Mouse (Mus musculus): ENCODE data around the gene Tbk1.

Gene Tbk1

GRCm38 (mm10) chr10:121587371-121587840 is 819 bp upstream of the Tbk1 start:
- DNase-seq (ENCODE audit: low spot score) = no peak

- no peak for DNase-seq (ENCODE audit: low spot score)
Measured at GRCm38 (mm10) chr10:121585791-121586642, 570 bp downstream of the Tbk1 start.

DNA sequence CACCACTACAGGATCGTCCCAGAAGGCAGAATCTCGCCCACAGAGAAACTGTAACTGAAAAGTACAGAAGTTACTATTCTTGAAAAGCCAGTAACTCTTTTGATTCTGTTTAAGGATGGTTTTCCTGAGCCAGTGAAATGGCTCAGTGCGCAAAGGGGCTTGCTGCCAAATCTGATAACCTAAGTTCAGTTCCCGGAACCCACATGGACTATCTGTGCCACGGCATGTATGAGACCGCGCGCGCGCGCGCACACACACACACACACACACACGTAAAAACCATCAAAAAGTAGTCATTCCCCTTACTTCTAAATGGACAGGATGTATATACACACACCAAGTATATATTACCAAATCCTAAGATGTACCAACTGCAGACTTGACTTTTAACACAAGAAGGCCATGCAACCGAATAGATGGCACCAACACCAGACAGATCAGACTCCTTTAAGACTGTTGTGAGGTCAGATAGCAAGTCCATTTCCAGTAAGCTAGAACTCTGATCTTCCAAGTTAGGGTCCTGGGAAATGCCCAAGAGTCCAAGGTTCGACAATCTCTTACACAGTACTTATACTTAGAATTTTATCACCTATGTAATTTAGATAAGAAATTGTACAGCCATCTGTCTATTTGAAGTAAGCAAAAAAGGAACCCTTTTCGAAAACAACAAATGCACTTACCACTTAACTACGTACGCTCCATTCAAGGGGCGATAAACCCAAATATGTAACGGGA is 1.4 kb downstream of the Tbk1 start:
- DNase-seq (ENCODE audit: low spot score) = no peak

DNA sequence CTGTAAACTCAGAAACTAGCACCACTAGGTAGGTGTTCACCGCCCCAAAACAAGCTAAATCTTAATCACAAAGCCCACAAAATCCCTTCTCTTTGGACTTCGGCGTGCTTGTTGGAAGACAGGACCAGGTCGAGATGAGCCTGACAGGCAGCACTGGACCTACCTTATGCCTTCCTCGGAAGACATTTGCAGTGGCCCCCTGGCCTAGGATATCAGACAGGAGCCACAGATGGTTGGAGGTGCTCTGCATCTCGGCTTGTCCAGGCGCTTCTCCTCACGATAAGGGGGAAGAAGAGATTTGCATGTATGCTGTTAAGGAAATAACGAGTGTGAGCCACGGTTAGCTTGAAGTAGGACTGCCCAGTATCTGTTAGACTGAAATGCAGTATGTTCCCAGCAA is 2.6 kb downstream of the Tbk1 start:
- no peak for DNase-seq (ENCODE audit: low spot score)

DNA sequence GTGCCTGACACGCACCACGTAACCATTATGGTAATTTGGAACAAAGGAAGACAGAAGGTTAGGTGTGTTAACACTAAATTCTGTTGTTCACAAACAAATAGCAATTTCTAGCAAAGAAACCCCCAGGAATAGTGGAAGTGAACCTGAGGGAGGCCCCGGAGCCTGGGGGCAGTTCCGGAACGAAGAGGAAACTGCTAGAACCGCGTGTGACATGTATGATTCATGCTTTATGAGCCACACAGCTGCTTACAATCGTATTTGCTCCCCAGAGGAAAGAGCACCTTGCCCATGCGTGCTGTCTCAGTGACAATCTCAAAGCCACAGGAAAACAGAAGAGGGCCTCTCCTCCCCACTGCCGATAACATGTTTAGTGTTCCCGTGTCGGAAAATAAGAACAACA is 3.6 kb downstream of the Tbk1 start:
- DNase-seq (ENCODE audit: low spot score) = no peak

- DNase-seq (ENCODE audit: low spot score) = no peak
Measured at GRCm38 (mm10) chr10:121582287-121582686, 4.3 kb downstream of the Tbk1 start.

- DNase-seq (ENCODE audit: low spot score) = no peak
Measured at GRCm38 (mm10) chr10:121581405-121581804, 5.2 kb downstream of the Tbk1 start.

DNA sequence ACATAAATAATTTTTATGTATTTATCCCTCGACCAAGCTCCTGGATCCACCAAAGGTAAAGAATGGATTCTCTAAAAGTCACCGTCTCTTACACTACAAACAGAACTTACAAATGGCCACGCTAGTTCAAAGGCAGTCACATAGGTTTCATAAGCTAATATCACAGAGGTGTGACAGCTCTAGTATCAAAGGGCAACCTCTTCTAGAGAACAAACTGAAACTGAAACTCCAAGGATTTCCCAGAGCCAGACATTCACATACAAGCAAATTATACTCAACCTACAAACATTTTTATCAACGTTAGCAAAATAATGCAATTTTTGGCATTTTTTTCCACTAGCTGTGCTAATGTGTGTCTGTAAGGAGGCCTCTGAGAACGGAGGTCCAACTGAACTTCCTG is 6.2 kb downstream of the Tbk1 start:
- DNase-seq (ENCODE audit: low spot score) = no peak

DNA sequence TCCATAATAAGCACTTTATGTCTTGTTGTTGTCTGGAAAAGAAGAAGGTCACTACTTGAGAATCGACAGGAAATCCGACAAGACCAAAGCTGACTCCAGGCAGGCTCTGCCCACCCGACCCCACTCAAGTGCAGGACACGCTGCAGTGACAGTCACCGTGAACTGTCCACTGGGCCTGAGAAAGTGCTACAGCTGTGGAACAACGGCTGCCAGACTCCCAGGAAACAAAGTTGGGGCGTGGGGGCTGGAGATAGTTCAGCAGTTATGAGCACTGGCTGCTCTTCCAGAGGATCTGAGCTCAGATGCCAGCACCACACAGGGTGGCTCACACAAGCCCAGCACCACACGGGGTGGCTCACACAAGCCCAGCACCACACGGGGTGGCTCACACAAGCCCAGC is 10.2 kb downstream of the Tbk1 start:
- no peak for DNase-seq (ENCODE audit: low spot score)

- DNase-seq (ENCODE audit: low spot score) = no peak
Measured at GRCm38 (mm10) chr10:121571511-121572147, 15.0 kb downstream of the Tbk1 start.

DNA sequence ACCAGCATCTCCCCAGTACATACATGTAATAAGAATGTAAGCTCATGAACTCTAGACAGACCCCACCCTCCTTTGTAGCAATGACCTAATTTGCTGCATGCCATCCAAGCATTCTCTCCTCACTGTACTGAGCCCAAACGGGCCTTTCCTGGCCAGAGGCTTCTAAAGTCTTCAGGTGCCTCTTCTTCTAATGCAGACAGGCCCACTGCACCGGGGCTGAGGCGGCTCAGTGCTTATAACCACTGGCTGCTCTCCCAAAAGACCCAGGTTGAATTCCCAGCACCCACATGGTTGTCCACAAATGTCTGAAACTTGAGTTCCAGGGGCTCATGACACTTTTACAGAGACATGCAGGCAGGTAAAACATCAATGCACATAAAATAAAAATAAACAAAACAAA is 15.6 kb downstream of the Tbk1 start:
- no peak for DNase-seq (ENCODE audit: low spot score)

- no peak for DNase-seq (ENCODE audit: low spot score)
Measured at GRCm38 (mm10) chr10:121569796-121570195, 16.8 kb downstream of the Tbk1 start.

DNA sequence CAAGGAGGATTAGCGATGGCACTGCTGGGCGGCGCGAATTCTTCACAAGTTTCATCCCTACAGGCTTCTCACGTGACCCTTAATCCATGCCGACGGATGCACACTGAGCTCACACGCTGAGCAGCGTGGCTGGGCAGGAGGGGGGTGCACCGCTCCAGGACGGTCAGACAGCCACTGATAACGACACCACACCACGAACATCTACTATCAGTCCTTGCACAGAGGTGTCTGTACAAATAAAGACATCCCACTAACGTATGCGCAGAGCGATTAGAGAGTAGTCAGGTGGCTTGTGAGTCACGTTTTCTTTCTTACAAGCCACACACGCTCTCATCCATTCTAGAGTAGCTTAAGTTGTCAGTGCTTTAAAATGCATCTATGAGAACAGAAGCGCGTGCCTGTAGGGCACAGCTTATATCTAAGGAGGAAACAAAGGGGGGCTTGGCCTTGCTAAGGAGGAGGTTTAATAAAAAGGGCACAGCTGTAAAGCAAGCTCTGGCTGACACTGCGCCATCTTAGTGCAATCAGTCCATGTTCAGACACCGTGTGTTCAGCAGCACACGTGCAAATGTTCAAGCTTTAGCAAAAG is 17.5 kb downstream of the Tbk1 start:
- no peak for DNase-seq (ENCODE audit: low spot score)

DNA sequence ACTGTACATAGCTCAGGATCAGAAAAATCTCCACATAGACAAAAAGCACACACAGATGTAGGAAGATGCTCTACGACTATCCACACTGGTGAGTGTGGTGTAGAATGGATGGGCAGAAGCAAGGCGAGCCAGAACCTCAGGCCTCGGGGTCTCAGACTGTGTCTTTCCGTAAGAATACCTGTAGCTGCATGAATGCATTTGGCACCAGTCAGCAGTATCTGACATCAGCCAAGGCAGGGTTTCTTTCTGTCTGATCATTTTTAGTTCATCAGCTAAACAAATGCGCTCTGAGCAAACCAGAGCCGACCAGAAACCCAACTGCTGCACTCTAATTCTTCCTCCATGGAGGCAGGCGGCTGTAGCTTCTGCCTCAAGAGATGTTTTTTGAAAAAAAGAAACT is 18.1 kb downstream of the Tbk1 start:
- DNase-seq (ENCODE audit: low spot score) = no peak

GRCm38 (mm10) chr10:121568026-121568425 is 18.6 kb downstream of the Tbk1 start:
- DNase-seq (ENCODE audit: low spot score) = no peak

DNA sequence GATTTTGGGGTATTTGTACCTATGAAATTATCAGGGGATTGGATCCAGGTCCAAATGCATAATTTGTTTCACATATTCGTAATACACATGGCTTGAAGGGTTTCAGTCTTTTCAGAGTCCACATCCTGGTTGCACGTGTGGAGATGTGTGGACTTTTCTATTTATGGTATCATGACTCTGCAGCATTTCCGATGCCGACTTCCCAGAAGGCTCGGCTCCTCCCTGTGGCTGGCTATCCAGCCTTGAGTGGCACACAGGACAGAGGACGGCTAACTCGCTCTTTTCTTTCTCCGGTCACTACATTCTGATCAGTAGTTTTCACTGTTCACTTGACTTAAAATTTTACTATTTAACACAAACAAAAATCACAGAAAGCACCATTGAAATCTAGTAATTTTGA is 22.1 kb downstream of the Tbk1 start:
- DNase-seq (ENCODE audit: low spot score) = no peak

GRCm38 (mm10) chr10:121558231-121558630 is 28.4 kb downstream of the Tbk1 start:
- DNase-seq (ENCODE audit: low spot score) = no peak

- no peak for DNase-seq (ENCODE audit: low spot score)
Measured at GRCm38 (mm10) chr10:121556263-121556662, 30.3 kb downstream of the Tbk1 start.

GRCm38 (mm10) chr10:121550334-121550733 is 36.3 kb downstream of the Tbk1 start:
- DNase-seq (ENCODE audit: low spot score) = no peak

DNA sequence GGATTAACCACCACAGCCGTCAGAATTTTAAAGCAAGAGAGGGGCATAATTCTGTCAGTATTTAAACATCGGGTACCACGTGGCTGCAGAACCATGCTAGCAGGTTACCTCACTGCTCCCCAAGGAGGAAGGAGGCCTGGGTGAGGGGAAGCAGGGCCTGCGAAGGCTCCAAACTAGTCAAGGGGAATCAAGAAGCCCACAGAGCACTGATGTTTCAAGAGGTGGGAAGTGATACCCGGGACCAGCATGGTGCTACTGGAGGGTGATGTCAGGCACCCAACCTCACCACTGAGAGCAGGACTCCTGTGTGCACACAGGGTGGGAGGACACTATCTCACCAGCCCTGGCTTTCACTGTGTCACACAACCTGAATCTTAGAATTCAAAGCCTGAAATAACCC is 36.9 kb downstream of the Tbk1 start:
- DNase-seq (ENCODE audit: low spot score) = no peak

DNA sequence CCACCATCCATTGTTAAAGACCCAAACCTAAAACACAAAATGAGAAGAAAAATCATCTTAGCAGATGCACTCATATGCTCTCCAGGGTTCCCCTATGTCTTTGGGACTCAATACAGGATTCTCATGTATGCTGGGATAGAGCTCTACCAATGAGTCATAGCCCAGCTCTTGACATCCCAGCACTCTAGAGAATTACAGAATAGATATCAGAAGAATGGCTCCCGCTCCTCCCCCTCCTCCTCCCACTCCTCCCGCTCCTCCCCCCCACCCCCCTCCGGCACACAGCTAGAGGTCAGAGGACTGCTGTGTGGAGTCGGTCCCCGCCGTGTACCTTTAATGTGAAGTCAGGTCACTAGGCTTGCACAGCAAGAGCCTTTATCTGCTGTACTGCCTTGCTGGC is 39.4 kb downstream of the Tbk1 start:
- no peak for DNase-seq (ENCODE audit: low spot score)

DNA sequence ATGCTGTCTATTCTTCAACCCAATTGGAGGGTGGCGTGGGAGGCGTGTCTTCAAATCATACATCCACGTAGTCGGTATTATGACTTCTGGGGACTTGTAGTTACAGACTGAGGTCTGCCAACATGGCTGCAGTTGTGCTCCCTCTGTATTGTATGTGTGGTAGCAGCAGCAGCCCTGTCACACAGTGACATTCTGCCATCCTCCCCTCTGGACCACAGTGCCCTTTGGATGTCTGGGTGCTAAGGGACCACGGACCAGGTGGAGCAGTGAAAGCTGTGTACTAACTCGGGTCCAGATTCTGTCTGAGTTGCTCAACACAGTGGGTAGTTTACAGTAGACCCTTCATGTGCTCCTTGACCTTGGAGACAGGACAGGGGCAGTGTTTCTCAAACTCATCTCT is 43.0 kb downstream of the Tbk1 start:
- no peak for DNase-seq (ENCODE audit: low spot score)

GRCm38 (mm10) chr10:121542156-121542555 is 44.4 kb downstream of the Tbk1 start:
- DNase-seq (ENCODE audit: low spot score) = no peak

All from testis, postnatal 14 days (tissue).